Mouse (Mus musculus) heart, adult 2 months (tissue): Measurements from ENCODE around the gene Alas2. TPM values are rescaled to one million over a fixed set of nuclear protein-coding genes. Genes with fewer than 3 reads are reported as not detected.

Source experiments
- DNase-seq, 2 experiments: peaks; one replicate each; pipeline ENCODE4 v3.0.0; 2021
- H3K27ac ChIP-seq: fragments of 200-600 bp; 2 replicates; pipeline ENCODE4 v1.8.1; 2022
- H3K27me3 ChIP-seq: fragments of 200-500 bp; 2 replicates; pipeline ENCODE4 v1.6.1; 2012; ENCODE audit warnings: mild to moderate bottlenecking, low read length, inconsistent platforms, mixed read lengths; ENCODE audit not compliant: control insufficient read depth, insufficient read depth
- H3K36me3 ChIP-seq: fragments of 200-500 bp; 2 replicates; pipeline ENCODE4 v1.6.1; 2012; ENCODE audit warnings: low read length, inconsistent platforms; ENCODE audit not compliant: control insufficient read depth, insufficient read depth
- H3K4me1 ChIP-seq: fragments of 200-500 bp; 2 replicates; pipeline ENCODE4 v1.6.1; 2011; ENCODE audit warnings: low read length; ENCODE audit not compliant: control insufficient read depth, insufficient read depth
- H3K4me3 ChIP-seq: fragments of 200-600 bp; 2 replicates; pipeline ENCODE4 v1.8.1; 2022
- H3K79me2 ChIP-seq: fragments of 200-500 bp; replicated peaks from 2 replicates; pipeline ENCODE4 v1.6.1; 2012; ENCODE audit warnings: mild to moderate bottlenecking, inconsistent platforms, low read length, moderate library complexity, mixed read lengths; ENCODE audit not compliant: control insufficient read depth, insufficient read depth
- H3K9ac ChIP-seq: fragments of 200-500 bp; 2 replicates; pipeline ENCODE4 v1.6.1; 2012; ENCODE audit warnings: low read depth, mild to moderate bottlenecking, control low read depth, inconsistent platforms, low read length, mixed read lengths
- CTCF ChIP-seq: fragments of 200-600 bp; IDR thresholded peaks from 2 replicates; pipeline ENCODE4 v1.8.1; 2022; ENCODE audit warnings: antibody characterized with exemption, mild to moderate bottlenecking, moderate library complexity
- EP300 ChIP-seq: fragments of 200-500 bp; IDR thresholded peaks from 2 replicates; pipeline ENCODE4 v1.6.1; 2011; ENCODE audit warnings: low read depth, low read length, control low read depth; ENCODE audit not compliant: insufficient read depth
- POLR2A ChIP-seq: fragments of 200-500 bp; IDR thresholded peaks from 2 replicates; pipeline ENCODE4 v1.6.1; 2011; ENCODE audit warnings: mild to moderate bottlenecking, low read depth, low read length, control low read depth; ENCODE audit not compliant: insufficient read depth
- WGBS: fragments of 180-500 bp; shearing (Covaris S2); methylation state at CpG from one replicate; pipeline ENCODE4 v1.1.7; 2018; 5-methylcytosine and 5-hydroxymethylcytosine counted together
- intact Hi-C: fragments of 180-260 bp; cut with DNase I; formaldehyde crosslinking; loops from one replicate; pipeline ENCODE4 v1.15.1; 2025
- microRNA-seq, 2 experiments: library from miRNA; unstranded; fragments of <30 nt; microRNA quantifications; one replicate each; pipeline ENCODE4 v1.2.0; 2021
- polyA plus RNA-seq: library from polyadenylated mRNA; depleted of rRNA; stranded (reverse); fragments of >200 nt; gene quantifications from 2 replicates; pipeline ENCODE4 v1.2.3, GENCODE M21; 2012; rRNA removed
- total RNA-seq, 2 experiments: library from RNA; stranded (reverse); gene quantifications; 2 replicates each; pipeline ENCODE4 v1.2.3; 2021

The Alas2 gene
- total and polyA plus RNA-seq, 3 experiments, result 66.6 to 536 (median 511) TPM

DNA sequence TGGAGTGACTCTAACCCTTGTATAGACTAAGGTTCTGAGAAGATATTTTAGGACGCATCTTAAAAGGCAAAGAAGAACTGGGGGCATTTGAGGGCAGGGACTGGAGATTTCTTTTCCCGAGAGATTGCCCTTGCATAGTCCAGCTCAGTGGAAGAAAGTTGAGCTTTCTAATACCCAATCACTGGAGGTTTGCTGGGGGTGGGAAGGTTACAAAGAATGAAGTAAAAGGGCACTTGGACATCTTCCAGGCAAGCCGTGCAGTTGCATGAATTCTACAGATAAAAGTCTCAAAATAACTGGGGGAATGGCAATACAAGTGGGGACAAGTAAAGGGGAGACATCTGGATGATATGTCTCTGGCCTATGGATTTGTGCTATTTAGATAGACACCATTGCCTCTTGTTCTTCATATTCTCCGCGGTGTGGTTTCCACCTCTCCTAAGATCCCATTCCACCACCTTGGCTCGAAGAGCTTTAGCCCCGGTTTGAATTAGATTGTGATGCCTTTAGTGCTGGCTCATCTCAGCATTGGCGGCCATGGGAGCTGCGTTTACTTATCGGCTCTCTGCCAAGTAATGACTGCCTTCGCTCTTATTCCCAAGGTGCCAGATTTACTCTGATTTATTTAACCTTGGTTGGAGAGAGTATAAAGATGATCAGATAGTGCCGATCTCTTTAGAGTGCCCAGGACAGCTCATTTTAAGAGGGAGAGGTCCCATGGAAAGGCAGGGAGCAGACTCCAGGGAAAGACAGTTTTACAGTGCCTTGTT lies 46.3 kb downstream of the Alas2 start:
- Histone ChIP-seq H3K9ac (no peak overlapping the region), H3K4me1 (no peaks in the 10 kb centered on the region; the same call in none of the 2 replicates), H3K27me3 (no peaks in the 10 kb centered on the region), H3K4me3 (no peak overlapping the region), H3K27ac (peak overlapping the region; percentile 40), H3K36me3 (no peaks in the 10 kb centered on the region), H3K79me2 (no peaks in the 10 kb centered on the region)
- TF ChIP-seq CTCF, result no peak
- no peak for TF ChIP-seq POLR2A
- no peak for TF ChIP-seq EP300
- WGBS, result 59% methylated on average over 12 of the region's 12 CpGs
- DNase-seq, result no peak
- intact Hi-C loops, result loop anchor here (10.0 kb wide), 1 partner anchor 221 kb away; the partner anchor contains the start of gene Maged2

DNA sequence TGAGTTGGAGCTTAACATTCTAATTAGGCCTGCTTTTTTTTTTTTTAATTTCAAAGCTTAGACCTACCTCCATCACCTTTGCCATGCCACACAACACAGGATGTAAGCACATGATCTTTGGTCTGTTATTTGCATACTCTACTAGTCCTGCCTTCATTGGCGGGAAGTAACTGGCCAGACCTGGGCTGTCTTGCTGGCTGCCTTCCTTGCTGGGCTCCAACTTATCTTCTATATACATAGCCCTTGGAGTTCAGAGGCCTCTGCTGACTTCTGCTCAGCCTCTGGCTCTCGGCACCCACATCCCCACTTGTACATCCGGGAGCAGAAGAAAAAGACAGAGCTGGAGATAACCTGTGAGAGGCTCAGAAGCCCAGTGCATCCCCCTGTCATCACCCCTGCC lies 47.0 kb downstream of the Alas2 start:
- Histone ChIP-seq H3K27ac (no peak overlapping the region; the same call in 1 of the 2 replicates), H3K9ac (peak overlapping the region; percentile 33), H3K36me3 (no peaks in the 10 kb centered on the region), H3K79me2 (no peaks in the 10 kb centered on the region), H3K4me3 (no peak overlapping the region), H3K27me3 (no peaks in the 10 kb centered on the region), H3K4me1 (no peaks in the 10 kb centered on the region; the same call in 1 of the 2 replicates)
- no peak for DNase-seq
- WGBS, result 55% methylated on average over 3 of the region's 3 CpGs
- TF ChIP-seq CTCF (no peak), POLR2A (no peak), EP300 (no peak)
- intact Hi-C loops, result loop anchor here (10.0 kb wide), 1 partner anchor 221 kb away; the partner anchor contains the start of gene Maged2

DNA sequence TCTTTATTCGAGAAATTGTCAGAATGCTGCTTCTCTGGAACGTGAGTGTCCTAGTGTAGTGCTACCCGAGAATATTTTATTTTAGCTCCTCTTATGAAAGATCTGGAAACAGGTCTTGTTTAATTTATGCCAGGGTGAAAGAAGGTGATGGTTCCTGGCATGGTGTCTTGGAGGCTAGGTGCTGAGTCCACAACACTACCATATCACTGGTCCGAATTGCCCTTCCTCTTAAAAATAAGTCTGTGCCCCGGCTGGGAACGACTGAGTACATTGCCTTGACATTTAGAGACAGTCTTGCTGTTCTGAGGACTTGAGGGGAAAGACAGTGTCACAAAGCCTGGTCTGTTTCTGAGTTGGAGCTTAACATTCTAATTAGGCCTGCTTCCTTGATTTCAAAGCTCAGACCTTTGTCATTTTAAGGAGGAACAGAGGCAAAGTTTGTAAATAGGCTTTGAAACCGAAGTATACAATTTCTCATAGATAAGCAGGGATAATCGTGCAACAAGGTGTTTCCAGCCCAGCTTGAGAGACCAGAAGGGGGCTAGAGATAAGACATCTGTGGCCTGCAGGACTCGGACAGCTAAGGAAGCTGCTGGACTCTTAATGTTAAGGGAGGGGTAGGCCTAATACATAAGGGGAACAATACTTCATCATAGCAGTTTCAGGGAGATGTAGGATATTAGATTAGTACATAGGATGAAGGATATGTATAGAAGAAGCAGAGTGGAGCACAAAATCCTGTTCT lies 48.0 kb downstream of the Alas2 start:
- H3K27ac ChIP-seq, result no peak overlapping the region
- H3K9ac ChIP-seq, result no peak overlapping the region; the same call in 1 of the 2 replicates
- intact Hi-C loops, result loop anchor here (10.0 kb wide), 1 partner anchor 220 kb away; the partner anchor contains the start of gene Maged2
- no peaks in the 10 kb centered on the region for H3K36me3 ChIP-seq
- no peak for DNase-seq
- no peaks in the 10 kb centered on the region for H3K27me3 ChIP-seq
- no peak overlapping the region for H3K4me3 ChIP-seq
- WGBS, result 64% methylated on average over 9 of the region's 9 CpGs
- H3K4me1 ChIP-seq, result no peaks in the 10 kb centered on the region; the same call in 1 of the 2 replicates
- no peaks in the 10 kb centered on the region for H3K79me2 ChIP-seq
- TF ChIP-seq POLR2A, result no peak
- no peak for TF ChIP-seq CTCF
- no peak for TF ChIP-seq EP300

DNA sequence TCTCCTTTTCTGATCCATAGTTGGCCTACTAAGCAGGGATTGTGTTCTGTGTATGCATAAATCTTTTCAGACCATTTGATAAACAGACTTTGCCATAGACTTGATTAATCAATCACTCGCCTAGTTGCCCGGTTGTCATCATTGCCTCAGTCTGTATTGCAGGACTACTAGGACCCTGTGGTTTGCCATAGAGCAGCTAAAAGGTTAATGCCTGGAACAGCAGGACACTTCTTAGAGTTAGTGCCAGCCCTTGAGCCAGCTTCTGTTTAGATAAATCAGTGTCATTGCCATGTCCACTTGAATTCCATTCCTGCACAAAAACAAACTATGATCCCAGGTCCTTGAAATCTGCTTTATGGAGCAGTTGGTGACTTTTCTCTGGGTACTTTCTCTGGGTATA lies 51.7 kb downstream of the Alas2 start:
- DNase-seq, result no peak
- intact Hi-C loops, result loop anchor here (10.0 kb wide), 1 partner anchor 216 kb away; the partner anchor contains the start of gene Maged2
- 79% methylated on average over 2 of the region's 2 CpGs for WGBS
- Histone ChIP-seq H3K27ac (peak overlapping the region; percentile 32; the same call in 1 of the 2 replicates), H3K36me3 (no peaks in the 10 kb centered on the region), H3K9ac (no peak overlapping the region), H3K4me3 (no peak overlapping the region), H3K79me2 (no peaks in the 10 kb centered on the region), H3K27me3 (no peaks in the 10 kb centered on the region), H3K4me1 (no peaks in the 10 kb centered on the region)
- TF ChIP-seq CTCF (no peak), EP300 (no peak), POLR2A (no peak)

Small RNA genes within 50 kb of the gene (microRNA-seq; reads per million reads assigned to microRNA genes)
- 0 reads per million in 2 experiments for gene Mir3620

Other genes starting within 250 kb of the Alas2 start
- gene Tmem29, start 88.2 kb upstream of the Alas2 start, total RNA-seq, result 1 to 10 TPM; 3.5 to 4.4 TPM
- 1.4 and 4.0 TPM in 2 replicates for gene Tmem29, start 88.2 kb upstream of the Alas2 start, polyA plus RNA-seq
- gene Pfkfb1, start 40.9 kb downstream of the Alas2 start, total RNA-seq, result 10 to 100 TPM in 1 of 2 experiments, 1 to 10 TPM in 1; 5.5 to 16.4 TPM
- gene Pfkfb1, start 40.9 kb downstream of the Alas2 start, polyA plus RNA-seq, result 17.0 and 24.5 TPM in 2 replicates
- 1 to 10 TPM; 6.5 to 9.6 TPM for gene Apex2, start 42.5 kb downstream of the Alas2 start, total RNA-seq
- 6.9 and 10.7 TPM in 2 replicates for gene Apex2, start 42.5 kb downstream of the Alas2 start, polyA plus RNA-seq
- gene Tro, start 110.2 kb downstream of the Alas2 start, total RNA-seq, result 1 to 10 TPM; 1.0 to 1.1 TPM
- 1.6 and 1.8 TPM in 2 replicates for gene Tro, start 110.2 kb downstream of the Alas2 start, polyA plus RNA-seq